Mouse (Mus musculus): ENCODE measurements at regions not wholly inside any gene's neighbourhood (a gene's known extent, or its start where the extent isn't known, plus 50 kb on each side); places are given as distances from the start of the nearest gene placed in this dataset.

DNA sequence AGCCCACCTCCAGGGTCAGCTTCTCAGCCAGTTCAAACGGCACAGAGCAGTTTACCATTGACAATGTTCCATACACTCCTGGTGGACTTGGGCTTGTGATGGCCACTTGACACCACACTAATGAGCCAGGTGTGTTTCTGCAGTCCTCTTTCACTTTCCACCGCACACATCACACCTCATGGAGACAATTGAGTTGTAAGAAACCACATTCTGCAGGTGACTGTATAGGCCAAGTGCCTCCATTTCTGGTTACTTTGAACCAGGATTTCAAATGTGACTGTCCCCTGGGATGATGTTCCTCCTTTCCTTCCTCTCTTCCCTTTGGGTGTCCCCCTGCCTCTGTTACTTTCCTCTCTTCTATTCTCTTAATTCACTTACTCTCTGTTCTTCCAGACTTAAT is 233.1 kb downstream of the Ankrd50 start:
- TF ChIP-seq POLR2A (IDR thresholded peaks at IDR 0.05; ENCODE audit: insufficient read depth, low read depth, low read length) (no peak), CTCF (IDR thresholded peaks at IDR 0.05; ENCODE audit: insufficient read depth, low read depth, low read length) (no peak)
